Mouse (Mus musculus) CH12.LX (cell line): Measurements from ENCODE around the gene Slc38a2.

Source experiments
- GABPA ChIP-seq: IDR thresholded peaks from 2 replicates; pipeline ENCODE4 v1.6.1; 2012; ENCODE audit warnings: low read depth, low read length, improper control_type of control experiment, inconsistent platforms; ENCODE audit not compliant: insufficient replicate concordance
- HCFC1 ChIP-seq: IDR thresholded peaks from 2 replicates; pipeline ENCODE4 v1.6.1; 2012; ENCODE audit warnings: low read depth, mild to moderate bottlenecking, inconsistent platforms, low read length, improper control_type of control experiment
- MYC ChIP-seq: IDR thresholded peaks from 2 replicates; pipeline ENCODE4 v1.6.1; 2011; ENCODE audit warnings: low read depth, mild to moderate bottlenecking, improper control_type of control experiment, low read length
- POLR2A ChIP-seq: IDR thresholded peaks from 2 replicates; pipeline ENCODE4 v1.6.1; 2011; ENCODE audit warnings: low read depth, mild to moderate bottlenecking, improper control_type of control experiment, low read length
- POLR2AphosphoS2 ChIP-seq: IDR thresholded peaks from 2 replicates; pipeline ENCODE4 v1.6.1; 2011; ENCODE audit warnings: low read depth, low read length, improper control_type of control experiment
- RCOR1 ChIP-seq: conservative IDR thresholded peaks from 2 replicates; pipeline ENCODE4 v1.6.1; 2012; ENCODE audit warnings: low read depth, mild to moderate bottlenecking, inconsistent platforms, low read length, improper control_type of control experiment
- SMC3 ChIP-seq: IDR thresholded peaks from 2 replicates; pipeline ENCODE4 v1.6.1; 2011; ENCODE audit warnings: low read depth, low read length, improper control_type of control experiment
- ZNF384 ChIP-seq: IDR thresholded peaks from 2 replicates; pipeline ENCODE4 v1.6.1; 2012; ENCODE audit warnings: low read depth, low read length, improper control_type of control experiment, inconsistent platforms

- no peak for TF ChIP-seq SMC3
- no peak for TF ChIP-seq GABPA
- no peak for TF ChIP-seq ZNF384
- no peak for TF ChIP-seq HCFC1
- TF ChIP-seq POLR2A: no peak
- TF ChIP-seq POLR2AphosphoS2: no peak
- no peak for TF ChIP-seq MYC
- TF ChIP-seq RCOR1: no peak
Observed at GRCm38 (mm10) chr15:96690829-96691228, 8.7 kb downstream of the Slc38a2 start.
